Mouse (Mus musculus) ZHBTc4 (cell line): ENCODE measurements around the gene Atl3.

Source experiments
- DNase-seq: peaks from one replicate; pipeline ENCODE4 v3.0.0-alpha.2; 2011; ENCODE audit warnings: low read depth, low spot score

Atl3 gene

GRCm38 (mm10) chr19:7559986-7560385 is 66.1 kb downstream of the Atl3 start:
- DNase-seq = no peak

GRCm38 (mm10) chr19:7561456-7561855 is 67.6 kb downstream of the Atl3 start:
- DNase-seq = no peak

GRCm38 (mm10) chr19:7562601-7563129 is 68.8 kb downstream of the Atl3 start:
- DNase-seq = no peak

- DNase-seq = no peak
Measured at GRCm38 (mm10) chr19:7563676-7564075, 69.8 kb downstream of the Atl3 start.

GRCm38 (mm10) chr19:7564457-7564856 is 70.6 kb downstream of the Atl3 start:
- no peak for DNase-seq

- no peak for DNase-seq
Measured at GRCm38 (mm10) chr19:7566826-7567225, 73.0 kb downstream of the Atl3 start.

GRCm38 (mm10) chr19:7568364-7568763 is 74.5 kb downstream of the Atl3 start:
- DNase-seq = no peak

GRCm38 (mm10) chr19:7569650-7570049 is 75.8 kb downstream of the Atl3 start:
- no peak for DNase-seq

GRCm38 (mm10) chr19:7576180-7576579 is 82.3 kb downstream of the Atl3 start:
- DNase-seq = no peak

GRCm38 (mm10) chr19:7577710-7578109 is 83.9 kb downstream of the Atl3 start:
- DNase-seq = no peak

GRCm38 (mm10) chr19:7581042-7581441 is 87.2 kb downstream of the Atl3 start:
- DNase-seq = peak; percentile 81

- DNase-seq = peak; percentile 97
Measured at GRCm38 (mm10) chr19:7583101-7583500, 89.3 kb downstream of the Atl3 start.

GRCm38 (mm10) chr19:7583599-7583998 is 89.8 kb downstream of the Atl3 start:
- no peak for DNase-seq

- no peak for DNase-seq
Measured at GRCm38 (mm10) chr19:7585279-7585678, 91.4 kb downstream of the Atl3 start.

- no peak for DNase-seq
Measured at GRCm38 (mm10) chr19:7585764-7586163, 91.9 kb downstream of the Atl3 start.
